Mouse (Mus musculus) liver, embryonic 11.5 days (tissue): ENCODE results near the gene Olfr1242. TPM values are rescaled to one million over a fixed set of nuclear protein-coding genes. Genes with fewer than 3 reads are reported as not detected.

Experiments
- ATAC-seq: fragments of 200-750 bp; cut with Nextera tagmentation; replicated peaks from 2 replicates; pipeline ENCODE4 v1.8.0; 2017; ENCODE audit warnings: moderate number of reproducible peaks, mild to moderate bottlenecking, moderate TSS enrichment, moderate library complexity; ENCODE audit not compliant: low FRiP score
- DNase-seq: peaks from one replicate; pipeline ENCODE4 v3.0.0-alpha.2; 2017; ENCODE audit warnings: low spot score
- H3K27ac ChIP-seq: fragments of 300-500 bp; sonication (generic); 2 replicates; pipeline ENCODE4 v1.5.1; 2014; ENCODE audit warnings: mild to moderate bottlenecking, low read depth, low read length, control low read depth
- H3K27me3 ChIP-seq: fragments of 300-500 bp; sonication (generic); replicated peaks from 2 replicates; pipeline ENCODE4 v1.6.1; 2014; ENCODE audit warnings: low read length, mixed read lengths; ENCODE audit not compliant: control insufficient read depth, insufficient read depth
- H3K36me3 ChIP-seq: fragments of 300-500 bp; sonication (generic); 2 replicates; pipeline ENCODE4 v1.6.1; 2014; ENCODE audit warnings: mild to moderate bottlenecking, low read length, moderate library complexity, mixed read lengths; ENCODE audit not compliant: control insufficient read depth, insufficient read depth
- H3K4me1 ChIP-seq: fragments of 300-500 bp; sonication (generic); replicated peaks from 2 replicates; pipeline ENCODE4 v1.6.1; 2014; ENCODE audit warnings: low read length, mixed read lengths; ENCODE audit not compliant: control insufficient read depth, insufficient read depth
- H3K4me2 ChIP-seq: fragments of 300-500 bp; sonication (generic); 2 replicates; pipeline ENCODE4 v1.6.1; 2014; ENCODE audit warnings: mild to moderate bottlenecking, control low read depth, moderate library complexity
- H3K4me3 ChIP-seq: fragments of 300-500 bp; sonication (generic); 2 replicates; pipeline ENCODE4 v1.5.1; 2014; ENCODE audit warnings: low read depth, low read length, control low read depth
- H3K9ac ChIP-seq: fragments of 300-500 bp; sonication (generic); 2 replicates; pipeline ENCODE4 v1.6.1; 2014; ENCODE audit warnings: low read depth, low read length, control low read depth
- H3K9me3 ChIP-seq: fragments of 300-500 bp; sonication (generic); 2 replicates; pipeline ENCODE4 v1.6.1; 2016; ENCODE audit warnings: low read length, inconsistent platforms, mixed read lengths; ENCODE audit not compliant: control insufficient read depth
- WGBS: fragments of 180-500 bp; shearing (Covaris S2); extraction: QIAGEN DNeasy Blood & Tissue Kit; methylation state at CpG from one replicate; pipeline ENCODE4 v1.1.7; 2014; 5-methylcytosine and 5-hydroxymethylcytosine counted together
- polyA plus RNA-seq: library from polyadenylated mRNA; unstranded; fragments of >200 nt; fragmentation: Nextera tagmentation; extraction: Ambion mirVana; gene quantifications from 2 replicates; pipeline ENCODE4 v1.2.1, GENCODE M21; 2014

Gene Olfr1242
- not detected in 2 replicates for polyA plus RNA-seq

DNA sequence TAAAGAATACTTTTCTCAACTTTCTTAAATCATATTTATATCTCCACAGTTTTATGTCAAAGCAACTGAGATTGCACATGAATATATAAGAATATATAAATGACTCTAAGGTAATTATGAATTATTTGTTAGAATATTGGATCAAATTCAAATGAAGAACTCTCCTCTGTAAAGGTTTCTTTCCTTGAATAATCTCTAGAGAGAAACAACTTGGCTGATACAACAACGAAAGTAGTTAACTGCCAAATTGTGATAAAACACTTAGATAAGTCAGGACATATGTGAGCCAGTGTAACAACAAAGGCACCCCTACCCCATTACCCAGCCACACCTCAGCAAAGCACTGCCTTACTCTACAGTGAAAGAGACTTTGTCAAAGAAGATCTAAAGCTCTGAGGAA, at the start of gene Olfr1242:
Olfr1242 (minus strand) TSS at position 101 of the 400 bp plus-strand sequence.
- H3K27ac ChIP-seq, result no peak within 1 kb of the TSS
- ATAC-seq (no peak), DNase-seq (no peak)
- 52% methylated on average over 1 of the region's 1 CpGs for WGBS
- H3K9me3 ChIP-seq, result no peaks in the 10 kb centered on the region
- H3K27me3 ChIP-seq, result no peaks in the 10 kb centered on the region
- no peaks in the 10 kb centered on the region for H3K4me1 ChIP-seq
- H3K4me2 ChIP-seq, result no peak within 1 kb of the TSS
- H3K9ac ChIP-seq, result no peak within 1 kb of the TSS
- no peak within 1 kb of the TSS for H3K4me3 ChIP-seq
- H3K36me3 ChIP-seq, result no peaks in the 10 kb centered on the region

DNA sequence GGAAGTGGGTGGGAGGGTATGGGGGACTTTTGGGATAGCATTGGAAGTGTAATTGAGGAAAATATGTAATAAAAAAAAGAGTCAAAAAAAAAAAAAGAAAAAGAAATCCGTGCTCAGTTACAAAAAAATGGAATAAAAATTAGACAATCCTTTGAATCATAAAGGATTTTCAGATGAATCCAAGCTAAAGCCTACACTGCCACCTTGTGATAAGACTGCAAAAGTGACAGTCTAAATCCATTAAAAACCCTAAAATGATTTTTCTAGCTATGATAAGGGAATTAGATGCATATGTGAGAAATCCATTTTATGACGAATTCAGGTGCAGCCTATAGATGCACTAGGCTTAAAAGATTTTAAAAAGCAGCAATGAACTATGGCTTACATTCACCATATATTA, 46.4 kb upstream of the Olfr1242 start:
- no peak overlapping the region for H3K4me2 ChIP-seq
- H3K36me3 ChIP-seq, result no peaks in the 10 kb centered on the region
- WGBS, result 60% methylated on average over 2 of the region's 2 CpGs
- H3K4me1 ChIP-seq, result no peaks in the 10 kb centered on the region
- no peaks in the 10 kb centered on the region for H3K27me3 ChIP-seq
- DNase-seq, result no peak
- no peak for ATAC-seq
- no peak overlapping the region for H3K27ac ChIP-seq
- H3K9ac ChIP-seq, result no peak overlapping the region
- H3K9me3 ChIP-seq, result no peaks in the 10 kb centered on the region
- no peak overlapping the region for H3K4me3 ChIP-seq

DNA sequence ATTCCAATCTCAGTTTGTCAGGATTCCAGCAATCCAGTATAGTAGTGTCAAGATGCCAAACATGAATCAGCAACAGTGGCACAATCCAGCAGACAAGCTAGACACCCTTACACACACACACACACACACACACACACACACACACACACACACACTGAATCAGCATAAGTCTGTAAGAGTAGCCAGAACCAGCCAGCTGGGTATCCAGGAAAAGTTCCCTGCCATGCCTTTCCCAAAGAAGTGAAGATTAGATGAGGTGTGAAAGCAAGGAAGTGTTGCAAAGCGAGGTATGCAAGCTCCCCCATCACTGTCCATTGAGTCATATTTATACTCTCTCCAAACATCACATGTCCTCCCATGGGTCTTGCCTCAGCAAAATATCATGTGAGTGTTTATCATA, 41.8 kb upstream of the Olfr1242 start:
- Histone ChIP-seq H3K9me3 (no peaks in the 10 kb centered on the region), H3K9ac (no peak overlapping the region), H3K36me3 (no peaks in the 10 kb centered on the region), H3K4me1 (no peaks in the 10 kb centered on the region), H3K27ac (no peak overlapping the region), H3K4me2 (no peak overlapping the region), H3K4me3 (no peak overlapping the region), H3K27me3 (no peaks in the 10 kb centered on the region)
- DNase-seq (no peak), ATAC-seq (no peak)
- WGBS, result 54% methylated on average over 1 of the region's 1 CpGs

GRCm38 (mm10) chr2:89531387-89531786, 33.3 kb upstream of the Olfr1242 start, which contains the start of gene Olfr1243:
Gene Olfr1243, minus strand, starts transcription at chr2:89531487.
- Histone ChIP-seq H3K4me1 (no peaks in the 10 kb centered on the region), H3K4me3 (no peak within 1 kb of the TSS), H3K9me3 (no peaks in the 10 kb centered on the region), H3K27me3 (no peaks in the 10 kb centered on the region), H3K27ac (no peak within 1 kb of the TSS), H3K4me2 (no peak within 1 kb of the TSS), H3K36me3 (no peaks in the 10 kb centered on the region), H3K9ac (no peak within 1 kb of the TSS)
- no peak for DNase-seq
- ATAC-seq, result no peak
- 75% methylated on average over 1 of the region's 1 CpGs for WGBS

- H3K27ac ChIP-seq, result no peak within 1 kb of the TSS
- no peak within 1 kb of the TSS for H3K9ac ChIP-seq
- H3K36me3 ChIP-seq, result no peaks in the 10 kb centered on the region
- no peak within 1 kb of the TSS for H3K4me2 ChIP-seq
- H3K27me3 ChIP-seq, result no peaks in the 10 kb centered on the region
- no peaks in the 10 kb centered on the region for H3K4me1 ChIP-seq
- H3K9me3 ChIP-seq, result no peaks in the 10 kb centered on the region
- H3K4me3 ChIP-seq, result no peak within 1 kb of the TSS
- ATAC-seq (no peak), DNase-seq (no peak)
Measured at GRCm38 (mm10) chr2:89487026-89487425, 11.1 kb downstream of the Olfr1242 start, which contains the start of gene Olfr1241. Gene Olfr1241, minus strand, starts transcription at chr2:89487126.

DNA sequence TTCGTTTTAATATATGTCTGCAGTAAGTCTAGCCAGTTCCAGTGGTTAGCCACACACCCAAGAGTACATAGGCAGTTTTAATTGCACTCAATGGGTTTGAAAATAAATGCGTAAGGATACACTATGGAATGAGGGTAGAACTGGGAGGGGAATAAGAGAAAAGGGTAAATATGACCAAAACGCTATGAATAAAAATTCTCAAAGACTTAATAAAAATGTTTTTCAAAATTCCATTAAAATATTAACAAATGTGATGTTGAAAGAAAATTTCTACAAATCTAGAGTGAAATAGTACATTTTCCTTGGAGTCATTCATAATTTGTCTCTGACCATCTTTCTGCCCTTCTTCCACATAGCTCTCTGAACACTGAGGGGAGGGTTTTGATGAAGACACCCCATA, 55.2 kb downstream of the Olfr1242 start, which contains the start of gene Olfr1240:
Olfr1240 (minus strand) TSS at position 101 of the 400 bp plus-strand sequence.
- Histone ChIP-seq H3K36me3 (no peaks in the 10 kb centered on the region), H3K27me3 (no peaks in the 10 kb centered on the region), H3K4me3 (no peak within 1 kb of the TSS), H3K27ac (no peak within 1 kb of the TSS), H3K9ac (no peak within 1 kb of the TSS), H3K9me3 (no peaks in the 10 kb centered on the region), H3K4me1 (no peaks in the 10 kb centered on the region), H3K4me2 (no peak within 1 kb of the TSS)
- WGBS, result 72% methylated on average over 3 of the region's 3 CpGs
- ATAC-seq (no peak), DNase-seq (no peak)

Other genes with a start within 250 kb of the Olfr1242 start
- gene Olfr1228, start 244.3 kb downstream of the Olfr1242 start, polyA plus RNA-seq, result not detected in 2 replicates
- gene Olfr1229, start 210.3 kb downstream of the Olfr1242 start, polyA plus RNA-seq, result not detected in 2 replicates
- not detected in 2 replicates for gene Olfr1230, start 201.1 kb downstream of the Olfr1242 start, polyA plus RNA-seq
- not detected in 2 replicates for gene Olfr1231, start 191.3 kb downstream of the Olfr1242 start, polyA plus RNA-seq
- gene Olfr1232, start 168.7 kb downstream of the Olfr1242 start, polyA plus RNA-seq, result not detected in 2 replicates
- gene Olfr1233, start 155.9 kb downstream of the Olfr1242 start, polyA plus RNA-seq, result not detected in 2 replicates
- gene Olfr1234, start 133.5 kb downstream of the Olfr1242 start, polyA plus RNA-seq, result not detected in 2 replicates
- gene Olfr1238, start 88.7 kb downstream of the Olfr1242 start, polyA plus RNA-seq, result not detected in 2 replicates
- gene Olfr1239, start 77.9 kb downstream of the Olfr1242 start, polyA plus RNA-seq, result not detected in 2 replicates
- not detected in 2 replicates for gene Olfr1240, start 55.3 kb downstream of the Olfr1242 start, polyA plus RNA-seq
- not detected in 2 replicates for gene Olfr1241, start 11.2 kb downstream of the Olfr1242 start, polyA plus RNA-seq
- gene Olfr1243, start 33.2 kb upstream of the Olfr1242 start, polyA plus RNA-seq, result not detected in 2 replicates
- not detected in 2 replicates for gene Olfr1245, start 80.1 kb upstream of the Olfr1242 start, polyA plus RNA-seq
- not detected in 2 replicates for gene Olfr1246, start 94.8 kb upstream of the Olfr1242 start, polyA plus RNA-seq
- gene Olfr1247, start 115.8 kb upstream of the Olfr1242 start, polyA plus RNA-seq, result not detected in 2 replicates
- not detected in 2 replicates for gene Olfr1248, start 119.9 kb upstream of the Olfr1242 start, polyA plus RNA-seq
- gene Olfr1249, start 136.6 kb upstream of the Olfr1242 start, polyA plus RNA-seq, result not detected in 2 replicates
- gene Olfr1250, start 163.1 kb upstream of the Olfr1242 start, polyA plus RNA-seq, result not detected in 2 replicates
- not detected in 2 replicates for gene Olfr1251, start 173.6 kb upstream of the Olfr1242 start, polyA plus RNA-seq
- not detected in 2 replicates for gene Olfr1252, start 226.7 kb upstream of the Olfr1242 start, polyA plus RNA-seq